Mouse (Mus musculus) myocyte (in vitro differentiated cells): ENCODE results near the gene Slc22a23.

Experiments
- E2F4 ChIP-seq: IDR thresholded peaks from one replicate; pipeline ENCODE4 v1.6.1; 2011; ENCODE audit warnings: mild to moderate bottlenecking, control low read depth, moderate library complexity; ENCODE audit not compliant: insufficient read depth
- MAX ChIP-seq: IDR thresholded peaks from one replicate; pipeline ENCODE4 v1.6.1; 2011; ENCODE audit warnings: low read depth, mild to moderate bottlenecking, control low read depth
- MYOD1 ChIP-seq, 3 experiments: IDR thresholded peaks; one replicate each; pipeline ENCODE4 v1.6.1; 2011; ENCODE audit warnings: control low read depth in 2 of 3, low read depth in 2 of 3, mild to moderate bottlenecking in 2 of 3, moderate library complexity in 1 of 3; ENCODE audit not compliant: insufficient read length in 2 of 3, control insufficient read depth in 1 of 3
- MYOG ChIP-seq, 3 experiments: IDR thresholded peaks; one replicate each; pipeline ENCODE4 v1.6.1; 2011; ENCODE audit warnings: control low read depth in 2 of 3, low read depth in 2 of 3, mild to moderate bottlenecking in 2 of 3; ENCODE audit not compliant: insufficient read length in 2 of 3, control insufficient read depth in 1 of 3, insufficient read depth in 1 of 3
- POLR2A ChIP-seq: IDR thresholded peaks from one replicate; pipeline ENCODE4 v1.6.1; 2011; ENCODE audit warnings: low read depth, mild to moderate bottlenecking, control low read depth, moderate library complexity; ENCODE audit not compliant: insufficient read length
- POLR2AphosphoS2 ChIP-seq: IDR thresholded peaks from one replicate; pipeline ENCODE4 v1.6.1; 2011; ENCODE audit warnings: low read depth, control low read depth; ENCODE audit not compliant: insufficient read length
- REST ChIP-seq: IDR thresholded peaks from one replicate; pipeline ENCODE4 v1.6.1; 2011; ENCODE audit warnings: mild to moderate bottlenecking, control low read depth, moderate library complexity; ENCODE audit not compliant: insufficient read depth, insufficient read length
- TCF12 ChIP-seq: IDR thresholded peaks from one replicate; pipeline ENCODE4 v1.6.1; 2011; ENCODE audit warnings: mild to moderate bottlenecking, control low read depth; ENCODE audit not compliant: poor library complexity, insufficient read depth, severe bottlenecking
- TCF3 ChIP-seq: IDR thresholded peaks from one replicate; pipeline ENCODE4 v1.6.1; 2011; ENCODE audit warnings: low read depth, control low read depth; ENCODE audit not compliant: insufficient read length
- USF1 ChIP-seq: IDR thresholded peaks from one replicate; pipeline ENCODE4 v1.6.1; 2011; ENCODE audit warnings: low read depth, mild to moderate bottlenecking, control low read depth, moderate library complexity

- TF ChIP-seq POLR2A (no peak), TCF3 (no peak), TCF12 (no peak), USF1 (no peak), REST (no peak), MYOG (IDR thresholded peaks at IDR 0.05; ENCODE audit: control insufficient read depth in 1 of 3, insufficient read depth in 1 of 3, insufficient read length in 2 of 3, low read depth in 2 of 3) (no peak), MAX (no peak), MYOD1 (IDR thresholded peaks at IDR 0.05; ENCODE audit: control insufficient read depth in 1 of 3, insufficient read length in 2 of 3, low read depth in 2 of 3) (no peak), POLR2AphosphoS2 (no peak), E2F4 (no peak)
Observed at GRCm38 (mm10) chr13:34347960-34348889, 3.2 kb upstream of the Slc22a23 start.
